In the genomic region with DNA sequence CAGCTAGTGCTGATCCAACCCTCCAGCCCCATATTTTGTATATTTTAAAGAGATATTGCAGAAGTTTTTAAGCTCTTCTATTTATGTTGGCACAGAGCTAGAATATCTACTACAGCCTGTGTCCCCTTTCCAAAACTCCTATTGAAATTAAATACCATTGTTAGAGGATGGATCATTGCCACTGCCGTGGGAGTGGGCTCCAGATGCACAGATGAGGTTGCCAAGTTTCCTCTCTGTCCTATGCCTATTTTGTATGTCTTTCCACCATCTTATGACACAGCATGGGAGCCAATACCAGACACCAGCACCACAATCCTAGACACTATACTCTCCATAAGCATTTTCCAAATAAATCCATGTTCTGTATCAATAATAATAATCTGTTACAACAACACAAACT, we compare ENCODE assay signal across 21 mouse cellular contexts.
DNase-seq lines count a peak whose midpoint lies in the region; ATAC-seq lines count a peak whose summit lies in the region.
"Had no signal": no experiment of that assay in that cellular context is flagged by ENCODE, and none has a peak within 500 bp of the region (broad histone marks: within the 10 kb centered on the region; RNA-seq: fewer than 3 reads in every experiment).

No protein-coding gene starts in this region.

- no peak for ATAC-seq in megakaryocyte, adult 5-6 weeks (ENCODE audit: poor library complexity, severe bottlenecking)
- ATAC-seq: CD4-positive, CD25-positive, alpha-beta regulatory T cell, adult 4 months; forebrain, embryonic 13.5 days; forebrain, embryonic 16.5 days had no signal

- peak; percentile 36 for DNase-seq in brain, adult 2 months (ENCODE audit: low read depth, low spot score)
- peak; percentile 45 for DNase-seq in layer of hippocampus, adult 11-12 months (ENCODE audit: low spot score)
- DNase-seq in layer of hippocampus, adult 8-10 months (ENCODE audit: low spot score in 2 of 2), result peak; percentile 28 to 65
- DNase-seq in layer of hippocampus, postnatal 10 days (ENCODE audit: low spot score in 2 of 2), result peak; percentile 9 to 13
- no peak for DNase-seq in urinary bladder, postnatal 14 days (ENCODE audit: low spot score)
- DNase-seq in lung, postnatal 25 days (ENCODE audit: low spot score), result no peak
- DNase-seq in right cerebral cortex, postnatal 25 days, result no peak
- DNase-seq: adrenal gland, adult 8-10 months; adrenal gland, postnatal 25 days; cerebellum, adult 18-20 months; cerebellum, adult 9-10 months; cerebellum, postnatal 14 days; gastrocnemius, postnatal 10 days; gastrocnemius, postnatal 36 days; heart, adult 2 months; heart, postnatal 14 days; heart, postnatal 4 days had no signal

Comparison
In these comparisons a context has a peak if more than half of its experiments do, and no peak if none do; other contexts are left out.
1. DNase-seq: peak in brain, adult 2 months (single experiment), layer of hippocampus, adult 11-12 months (single experiment), layer of hippocampus, adult 8-10 months (2 of 2) and layer of hippocampus, postnatal 10 days (2 of 2); none in urinary bladder, postnatal 14 days (single experiment), lung, postnatal 25 days (single experiment) and right cerebral cortex, postnatal 25 days (single experiment).